Mouse (Mus musculus) heart, embryonic 10.5 days (tissue): ENCODE results near the gene Armc3. TPM values are rescaled to one million over a fixed set of nuclear protein-coding genes. Genes with fewer than 3 reads are reported as not detected.

Experiments used
- DNase-seq: peaks from one replicate; pipeline ENCODE4 v3.0.0-alpha.2; 2017; ENCODE audit warnings: low spot score
- H3K27ac ChIP-seq: fragments of 300-500 bp; sonication (generic); 2 replicates; pipeline ENCODE4 v1.5.1; 2016; ENCODE audit warnings: mild to moderate bottlenecking
- H3K27me3 ChIP-seq: fragments of 300-500 bp; sonication (generic); 2 replicates; pipeline ENCODE4 v1.6.1; 2016; ENCODE audit warnings: mild to moderate bottlenecking; ENCODE audit not compliant: poor library complexity, insufficient read depth, severe bottlenecking
- H3K36me3 ChIP-seq: fragments of 300-500 bp; sonication (generic); 2 replicates; pipeline ENCODE4 v1.6.1; 2016; ENCODE audit warnings: mild to moderate bottlenecking, moderate library complexity
- H3K4me1 ChIP-seq: fragments of 300-500 bp; sonication (generic); 2 replicates; pipeline ENCODE4 v1.6.1; 2016; ENCODE audit warnings: mild to moderate bottlenecking
- H3K4me3 ChIP-seq: fragments of 300-500 bp; sonication (generic); 2 replicates; pipeline ENCODE4 v1.5.1; 2016; ENCODE audit warnings: mild to moderate bottlenecking, moderate library complexity
- H3K9me3 ChIP-seq: fragments of 300-500 bp; sonication (generic); 2 replicates; pipeline ENCODE4 v1.6.1; 2016; ENCODE audit warnings: mild to moderate bottlenecking, moderate library complexity
- WGBS: fragments of 180-500 bp; shearing (Covaris S2); methylation state at CpG from one replicate; pipeline ENCODE4 v1.1.7; 2016; 5-methylcytosine and 5-hydroxymethylcytosine counted together
- polyA plus RNA-seq: library from polyadenylated mRNA; unstranded; fragments of >200 nt; fragmentation: Nextera tagmentation; extraction: Ambion mirVana; gene quantifications from 2 replicates; pipeline ENCODE4 v1.2.1, GENCODE M21; 2016

The Armc3 gene
- polyA plus RNA-seq, 1 experiment from 2014 or later, result 0.05 TPM

DNA sequence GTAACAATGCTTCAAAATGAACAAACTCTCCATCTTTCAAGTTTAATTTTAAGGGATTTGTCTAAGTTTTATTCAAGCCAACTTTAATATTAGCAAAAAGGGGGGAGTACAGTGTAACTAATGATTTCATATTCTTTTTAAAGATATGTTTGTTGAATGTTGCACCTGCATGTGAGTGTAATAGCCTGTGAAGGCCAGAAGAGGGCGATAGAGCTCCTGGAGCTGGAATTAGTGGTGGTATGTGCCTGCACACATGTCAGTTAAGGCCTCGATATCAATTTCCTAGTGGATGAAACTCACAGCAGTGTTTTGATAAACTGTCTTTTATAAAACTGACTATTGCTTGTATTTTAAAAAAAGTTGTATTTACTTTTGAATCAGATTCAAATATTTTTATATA lies 39.7 kb downstream of the Armc3 start:
- Histone ChIP-seq H3K9me3 (no peaks in the 10 kb centered on the region), H3K4me3 (no peak overlapping the region), H3K36me3 (no peaks in the 10 kb centered on the region), H3K4me1 (no peaks in the 10 kb centered on the region), H3K27ac (no peak overlapping the region), H3K27me3 (no peaks in the 10 kb centered on the region)
- 57% methylated on average over 2 of the region's 2 CpGs for WGBS
- DNase-seq, result no peak

DNA sequence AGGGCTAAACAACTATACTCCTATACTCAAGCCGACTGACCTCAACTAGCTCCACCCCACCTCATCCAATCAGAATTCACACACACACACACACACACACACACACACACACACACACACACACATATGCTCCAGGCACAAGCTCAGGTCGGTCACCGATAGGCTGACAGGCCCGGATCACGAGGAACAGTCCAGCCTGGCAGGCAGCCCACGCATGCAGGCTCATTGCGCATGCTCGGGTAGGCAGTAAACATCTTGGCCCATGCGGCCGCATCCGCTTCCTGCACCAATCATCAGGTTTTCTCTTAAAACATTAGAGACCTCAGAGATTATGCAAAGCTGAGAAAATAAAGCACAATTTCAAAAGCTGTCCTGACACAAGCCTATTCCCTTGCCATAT lies 50.5 kb downstream of the Armc3 start:
- WGBS, result 87% methylated on average over 11 of the region's 11 CpGs
- Histone ChIP-seq H3K27ac (no peak overlapping the region), H3K4me1 (no peaks in the 10 kb centered on the region), H3K36me3 (no peaks in the 10 kb centered on the region), H3K4me3 (no peak overlapping the region), H3K27me3 (no peaks in the 10 kb centered on the region), H3K9me3 (no peaks in the 10 kb centered on the region)
- DNase-seq, result no peak

DNA sequence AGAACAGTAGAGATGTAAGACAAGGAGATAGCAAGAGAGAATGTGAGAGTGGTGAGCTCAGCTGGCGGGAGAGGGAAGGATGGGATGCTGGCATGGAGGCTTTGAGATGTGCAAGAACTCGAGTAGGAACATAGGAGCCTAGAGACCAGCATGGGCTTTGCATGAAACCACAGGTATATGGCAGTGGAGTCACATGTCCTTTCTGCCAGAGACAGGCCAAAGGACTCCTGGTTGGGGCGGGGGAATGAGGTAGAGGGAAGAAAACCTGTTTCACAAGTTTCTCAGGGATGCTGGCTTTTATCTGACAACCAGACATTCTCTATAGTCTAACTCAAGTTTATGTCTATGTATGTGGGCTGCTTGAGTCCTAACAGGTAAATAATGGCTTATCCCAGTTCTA lies 55.9 kb downstream of the Armc3 start:
- Histone ChIP-seq H3K9me3 (no peaks in the 10 kb centered on the region), H3K4me3 (no peak overlapping the region), H3K27ac (no peak overlapping the region), H3K27me3 (no peaks in the 10 kb centered on the region), H3K4me1 (no peaks in the 10 kb centered on the region), H3K36me3 (no peaks in the 10 kb centered on the region)
- 71% methylated on average over 3 of the region's 3 CpGs for WGBS
- no peak for DNase-seq

DNA sequence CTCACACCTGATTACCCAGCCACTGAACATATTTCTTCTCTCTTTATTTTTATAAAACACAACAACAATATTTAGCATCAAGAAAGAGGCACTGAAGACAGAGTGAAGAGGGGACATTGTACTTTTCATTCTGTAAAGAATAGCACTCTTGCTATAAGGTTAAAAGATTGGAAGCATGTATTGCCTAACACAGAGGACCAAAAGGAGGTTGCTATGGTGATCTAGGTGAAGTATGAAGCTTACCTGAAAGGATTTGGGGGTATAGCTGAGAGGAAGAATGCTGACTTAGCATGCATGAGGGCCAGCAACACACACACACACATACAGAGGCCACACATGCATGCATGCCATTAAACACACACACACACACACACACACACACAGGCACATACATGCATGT lies 58.2 kb downstream of the Armc3 start:
- no peak overlapping the region for H3K27ac ChIP-seq
- DNase-seq, result no peak
- no peaks in the 10 kb centered on the region for H3K36me3 ChIP-seq
- H3K27me3 ChIP-seq, result no peaks in the 10 kb centered on the region
- H3K4me1 ChIP-seq, result no peaks in the 10 kb centered on the region
- no peak overlapping the region for H3K4me3 ChIP-seq
- H3K9me3 ChIP-seq, result no peaks in the 10 kb centered on the region

DNA sequence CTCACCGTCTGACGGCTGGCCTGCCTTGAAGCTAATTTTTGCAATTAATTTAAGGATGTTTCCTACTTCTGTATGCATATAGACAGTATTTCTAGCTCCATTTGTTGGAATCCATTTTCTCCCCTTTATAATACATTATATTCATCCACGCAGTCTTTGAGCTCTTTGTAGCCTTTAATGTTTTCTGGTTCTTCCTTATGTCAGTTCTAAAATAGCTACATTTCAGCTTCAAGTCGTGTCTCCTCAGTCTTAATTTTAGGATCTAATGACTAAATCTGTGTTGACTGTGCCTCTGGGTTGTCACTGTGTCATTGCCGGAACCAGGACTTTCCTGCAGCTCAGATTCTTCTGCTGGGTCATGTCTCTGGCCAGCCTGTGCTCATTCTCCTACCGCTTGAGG lies 61.3 kb downstream of the Armc3 start:
- no peaks in the 10 kb centered on the region for H3K9me3 ChIP-seq
- no peak overlapping the region for H3K27ac ChIP-seq
- H3K4me3 ChIP-seq, result no peak overlapping the region
- H3K27me3 ChIP-seq, result no peaks in the 10 kb centered on the region
- no peaks in the 10 kb centered on the region for H3K36me3 ChIP-seq
- WGBS, result 85% methylated on average over 6 of the region's 6 CpGs
- DNase-seq, result no peak
- no peaks in the 10 kb centered on the region for H3K4me1 ChIP-seq

DNA sequence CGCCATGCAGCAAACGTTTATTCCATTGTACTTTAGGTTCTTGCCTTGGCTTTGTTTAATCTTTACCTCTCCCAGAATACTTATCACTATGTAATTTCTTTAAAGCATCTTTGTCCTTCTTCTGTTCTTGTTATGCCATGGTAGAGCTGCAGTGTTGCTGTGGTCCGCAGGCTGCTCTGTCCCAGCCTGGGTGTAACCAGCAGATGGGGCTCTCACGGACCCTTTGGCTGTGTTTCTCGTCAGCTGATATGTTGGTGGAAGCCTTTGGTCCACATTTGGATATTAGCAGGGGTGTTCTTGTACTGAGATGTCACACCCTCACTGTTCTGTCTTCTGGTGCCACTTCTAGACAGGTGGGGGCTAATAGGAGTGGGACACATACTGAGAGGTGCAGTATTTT lies 64.3 kb downstream of the Armc3 start:
- H3K36me3 ChIP-seq, result no peaks in the 10 kb centered on the region
- no peaks in the 10 kb centered on the region for H3K9me3 ChIP-seq
- H3K27ac ChIP-seq, result no peak overlapping the region
- 53% methylated on average over 5 of the region's 5 CpGs for WGBS
- no peaks in the 10 kb centered on the region for H3K27me3 ChIP-seq
- no peaks in the 10 kb centered on the region for H3K4me1 ChIP-seq
- no peak for DNase-seq
- H3K4me3 ChIP-seq, result no peak overlapping the region

DNA sequence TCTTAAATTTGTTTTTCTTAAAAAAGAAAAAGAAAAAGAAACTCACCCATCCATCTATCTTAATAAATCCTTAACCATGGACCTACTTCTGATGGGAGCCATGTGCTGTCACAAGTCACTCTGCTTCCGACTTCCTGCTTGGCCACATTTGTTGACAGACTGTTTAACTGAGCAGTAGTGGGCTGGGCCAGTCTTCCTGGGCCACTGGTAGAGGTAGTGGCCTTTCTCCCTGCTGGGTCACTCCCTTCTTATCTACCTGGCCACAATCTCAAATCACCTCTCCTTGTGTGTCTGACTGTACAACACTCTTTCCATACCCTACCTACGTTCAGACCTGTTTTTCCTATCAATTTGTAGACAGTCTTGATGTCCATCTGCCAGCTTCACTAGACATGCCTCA lies 66.7 kb downstream of the Armc3 start:
- no peak overlapping the region for H3K27ac ChIP-seq
- no peaks in the 10 kb centered on the region for H3K9me3 ChIP-seq
- DNase-seq, result no peak
- no peak overlapping the region for H3K4me3 ChIP-seq
- no peaks in the 10 kb centered on the region for H3K36me3 ChIP-seq
- H3K27me3 ChIP-seq, result peaks cover 5% of the 10 kb centered on the region; the same call in 1 of the 2 replicates
- WGBS, result 54% methylated on average over 2 of the region's 2 CpGs
- H3K4me1 ChIP-seq, result no peaks in the 10 kb centered on the region

DNA sequence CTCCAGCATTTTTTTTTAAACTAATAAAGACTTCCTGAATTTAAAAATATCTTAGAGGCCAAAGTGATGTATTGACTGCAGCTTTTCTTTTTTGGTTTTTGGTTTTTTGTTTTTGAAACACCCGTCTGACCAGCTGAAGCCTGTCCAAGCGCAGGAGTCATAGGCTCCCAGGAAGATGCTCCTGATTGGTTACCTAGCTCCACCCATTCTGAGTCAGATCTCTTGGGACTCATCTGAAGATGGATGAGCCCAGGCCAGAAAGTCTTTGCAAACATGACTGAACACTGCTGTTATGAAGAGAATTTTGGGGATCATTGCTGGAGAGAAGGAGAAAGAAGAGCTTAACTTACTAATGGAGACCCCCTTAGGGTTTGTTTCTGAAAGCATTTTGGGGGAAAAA lies 68.3 kb downstream of the Armc3 start:
- Histone ChIP-seq H3K36me3 (no peaks in the 10 kb centered on the region), H3K4me3 (no peak overlapping the region), H3K27me3 (peaks cover 10% of the 10 kb centered on the region), H3K27ac (no peak overlapping the region), H3K4me1 (no peaks in the 10 kb centered on the region), H3K9me3 (no peaks in the 10 kb centered on the region)
- DNase-seq, result no peak
- 65% methylated on average over 2 of the region's 2 CpGs for WGBS

DNA sequence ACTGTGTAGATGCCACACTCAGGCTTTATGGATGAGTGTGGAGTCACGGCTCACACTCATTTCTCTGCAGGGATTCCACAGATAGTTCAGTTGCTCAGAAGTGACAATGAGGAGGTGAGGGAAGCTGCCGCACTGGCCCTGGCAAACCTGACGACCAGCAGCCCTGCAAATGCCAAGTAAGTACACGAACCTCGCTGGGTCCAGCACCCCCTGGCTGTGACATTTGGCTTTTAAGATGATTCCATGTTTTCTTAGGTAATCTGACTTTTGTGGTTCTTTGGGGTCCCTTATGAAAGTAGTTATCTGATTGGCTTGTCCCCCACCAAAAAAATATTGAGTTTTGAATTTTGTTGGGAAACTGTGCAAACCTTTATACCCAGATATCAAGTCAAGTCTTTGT lies 70.9 kb downstream of the Armc3 start:
- DNase-seq, result no peak
- Histone ChIP-seq H3K27ac (no peak overlapping the region), H3K36me3 (no peaks in the 10 kb centered on the region), H3K27me3 (peaks cover 10% of the 10 kb centered on the region), H3K4me1 (no peaks in the 10 kb centered on the region), H3K9me3 (no peaks in the 10 kb centered on the region), H3K4me3 (no peak overlapping the region)
- 49% methylated on average over 5 of the region's 5 CpGs for WGBS

DNA sequence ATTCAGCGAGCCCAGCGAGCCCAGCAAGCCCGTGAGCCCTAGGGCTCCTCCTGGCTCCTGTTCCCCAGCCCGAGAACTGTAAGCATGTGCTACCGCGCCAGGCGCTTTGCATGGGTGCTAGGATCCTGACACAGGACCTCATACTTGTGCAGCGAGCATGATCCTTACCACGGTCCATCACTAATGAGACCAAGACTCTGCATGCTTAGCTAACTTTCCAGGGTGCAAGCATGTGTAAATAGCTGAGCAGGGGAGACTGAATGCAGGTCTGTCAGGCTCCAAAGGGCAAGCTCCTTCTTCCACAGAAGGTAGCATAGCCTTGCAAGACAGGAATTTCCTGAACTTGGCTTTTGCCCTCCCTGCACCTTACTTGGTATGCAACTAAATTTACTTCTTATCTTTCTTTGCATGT lies 71.6 kb downstream of the Armc3 start:
- Histone ChIP-seq H3K27me3 (peaks cover 10% of the 10 kb centered on the region), H3K36me3 (no peaks in the 10 kb centered on the region), H3K4me3 (no peak overlapping the region), H3K9me3 (no peaks in the 10 kb centered on the region), H3K27ac (no peak overlapping the region), H3K4me1 (no peaks in the 10 kb centered on the region)
- no peak for DNase-seq
- whole genome bisulfite sequencing, result 29% methylated on average over 9 of the region's 9 CpGs

DNA sequence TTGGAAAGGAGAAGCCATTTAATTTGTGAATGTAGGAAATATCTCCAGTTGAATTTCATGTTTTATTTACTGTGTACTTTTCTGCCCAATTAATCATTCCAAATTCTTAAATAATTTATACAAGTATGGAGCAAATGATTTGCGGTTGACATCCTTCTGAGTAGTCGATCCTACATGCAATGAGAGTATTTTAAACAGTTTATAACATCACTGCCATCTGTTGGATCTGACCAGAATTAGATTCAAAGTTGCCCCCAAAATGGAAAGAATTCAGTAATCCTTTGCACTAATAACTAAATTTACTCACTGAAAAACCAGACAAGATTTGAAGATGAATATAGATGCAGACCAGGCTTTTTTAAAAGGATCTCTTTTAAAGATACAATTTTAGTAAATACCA lies 75.5 kb downstream of the Armc3 start:
- Histone ChIP-seq H3K4me3 (no peak overlapping the region), H3K4me1 (no peaks in the 10 kb centered on the region), H3K9me3 (no peaks in the 10 kb centered on the region), H3K27me3 (peaks cover 10% of the 10 kb centered on the region), H3K27ac (no peak overlapping the region), H3K36me3 (no peaks in the 10 kb centered on the region)
- WGBS, result 82% methylated on average over 2 of the region's 2 CpGs
- no peak for DNase-seq

DNA sequence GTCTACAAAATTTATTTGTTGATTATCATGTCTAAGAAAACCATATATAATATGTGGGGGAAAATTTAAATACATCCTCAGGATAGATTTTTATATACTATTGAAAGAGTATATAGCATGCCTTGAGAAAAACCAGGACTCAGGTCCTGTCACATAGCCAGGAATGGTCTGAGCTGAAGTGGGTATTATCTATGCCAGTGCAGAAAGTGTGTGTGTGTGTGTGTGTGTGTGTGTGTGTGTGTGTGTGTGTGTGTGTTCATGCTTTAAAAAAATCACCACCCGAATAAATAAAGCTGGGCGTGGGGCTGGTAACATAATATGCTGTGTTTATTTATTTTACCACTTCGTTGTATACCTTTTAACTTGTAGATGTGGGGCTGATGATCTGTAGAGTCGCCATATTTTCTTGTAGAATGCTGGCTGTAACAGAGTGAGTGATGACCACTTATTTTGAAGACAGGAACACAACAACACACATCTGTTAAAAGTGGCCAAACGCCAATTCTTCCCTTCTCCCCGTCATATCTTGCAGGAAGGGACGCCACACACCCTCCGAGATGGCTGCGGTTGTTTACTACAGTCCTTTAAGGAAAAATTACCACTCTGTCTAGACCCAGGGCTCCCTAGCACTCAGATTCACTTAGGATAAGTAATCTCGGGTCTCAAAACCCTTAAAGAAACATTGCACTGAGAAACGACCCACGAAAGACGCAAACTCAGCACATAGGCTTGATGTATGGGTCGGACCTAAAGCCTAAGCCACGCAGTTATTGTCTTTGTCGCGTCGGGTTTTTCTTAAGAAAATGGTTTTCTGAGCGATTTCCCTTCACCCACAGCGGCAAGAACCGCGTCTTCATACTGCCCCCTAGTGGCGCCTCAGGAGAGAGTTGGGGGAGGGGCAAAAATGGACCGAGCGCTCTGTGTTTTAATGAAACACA lies 76.8 kb downstream of the Armc3 start:
- Histone ChIP-seq H3K27me3 (peaks cover 5% of the 10 kb centered on the region; the same call in 1 of the 2 replicates), H3K27ac (peak overlapping the region; percentile 86), H3K4me1 (no peaks in the 10 kb centered on the region), H3K9me3 (no peaks in the 10 kb centered on the region), H3K4me3 (peak overlapping the region; percentile 63), H3K36me3 (no peaks in the 10 kb centered on the region)
- 8% methylated on average over 25 of the region's 25 CpGs for WGBS
- peak; percentile 85 for DNase-seq

DNA sequence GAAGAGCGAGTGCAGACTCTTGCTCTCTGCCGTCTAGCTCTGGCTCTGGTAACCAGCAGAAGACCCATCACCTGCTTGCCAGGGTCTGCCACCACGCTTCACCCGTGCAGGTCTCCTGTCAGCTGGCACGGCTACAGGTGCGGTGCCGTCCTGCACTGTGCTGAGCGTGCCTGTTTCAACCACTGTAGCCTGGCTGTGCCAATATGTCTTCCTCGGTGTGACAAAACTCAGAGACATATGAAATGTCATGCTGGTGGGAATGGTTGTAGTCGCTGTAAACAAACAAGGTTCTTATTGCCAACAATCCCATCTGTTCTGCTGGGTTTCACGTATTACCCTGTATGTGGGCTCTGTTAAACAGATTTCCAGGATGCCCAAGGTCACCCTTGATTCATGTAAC lies 81.2 kb downstream of the Armc3 start:
- no peak overlapping the region for H3K4me3 ChIP-seq
- no peaks in the 10 kb centered on the region for H3K4me1 ChIP-seq
- no peaks in the 10 kb centered on the region for H3K36me3 ChIP-seq
- no peaks in the 10 kb centered on the region for H3K9me3 ChIP-seq
- 85% methylated on average over 11 of the region's 11 CpGs for WGBS
- no peak for DNase-seq
- no peak overlapping the region for H3K27ac ChIP-seq
- no peaks in the 10 kb centered on the region for H3K27me3 ChIP-seq

DNA sequence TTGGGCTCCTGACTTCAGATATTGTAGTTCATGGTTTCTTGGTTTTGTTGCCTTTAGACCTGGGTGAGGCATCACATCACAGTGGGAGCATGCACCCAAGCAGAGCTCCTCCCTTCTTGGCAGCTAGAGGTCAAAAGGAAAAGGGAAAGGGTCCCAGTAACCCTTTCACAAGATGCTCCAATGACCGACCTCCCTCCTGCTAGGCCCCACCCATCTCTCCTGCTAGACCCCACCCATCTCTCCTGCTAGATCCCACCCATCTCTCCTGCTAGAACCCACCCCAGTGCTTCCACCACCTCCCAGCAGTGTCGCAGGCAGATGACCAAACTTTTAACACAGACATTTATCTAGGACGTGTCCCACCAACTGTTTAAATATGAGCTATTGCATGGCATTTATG lies 93.3 kb downstream of the Armc3 start:
- H3K27ac ChIP-seq, result no peak overlapping the region
- no peaks in the 10 kb centered on the region for H3K27me3 ChIP-seq
- H3K4me3 ChIP-seq, result no peak overlapping the region
- no peaks in the 10 kb centered on the region for H3K36me3 ChIP-seq
- no peaks in the 10 kb centered on the region for H3K9me3 ChIP-seq
- DNase-seq, result no peak
- H3K4me1 ChIP-seq, result no peaks in the 10 kb centered on the region
- WGBS, result 46% methylated on average over 3 of the region's 3 CpGs
